In genomic region chr4:62993190-62993589, GRCm38 (mm10) we compare ENCODE assay signal across 16 mouse cellular contexts.
"Had no signal": no experiment of that assay in that cellular context is flagged by ENCODE, and none has a peak within 500 bp of the region (broad histone marks: within the 10 kb centered on the region; RNA-seq: fewer than 3 reads in every experiment).

No protein-coding gene starts in this region.

- H3K9me3 ChIP-seq: hindbrain, embryonic 15.5 days; neural tube, embryonic 13.5 days had no signal

- H3K27ac ChIP-seq: hindbrain, embryonic 15.5 days; kidney, postnatal 0 days; limb, embryonic 13.5 days; midbrain, embryonic 12.5 days; neural tube, embryonic 13.5 days had no signal

- H3K4me2 ChIP-seq: hindbrain, embryonic 15.5 days; limb, embryonic 13.5 days; midbrain, embryonic 12.5 days; neural tube, embryonic 13.5 days had no signal

- H3K36me3 ChIP-seq: hindbrain, embryonic 15.5 days had no signal

- H3K9ac ChIP-seq: hindbrain, embryonic 15.5 days; limb, embryonic 13.5 days; midbrain, embryonic 12.5 days; neural tube, embryonic 13.5 days had no signal

- ATAC-seq: inflammation-experienced regulatory T-cells, adult 6 months; midbrain, embryonic 16.5 days had no signal

- H3K27me3 ChIP-seq: hindbrain, embryonic 15.5 days; limb, embryonic 13.5 days; midbrain, embryonic 12.5 days; neural tube, embryonic 13.5 days had no signal

- H3K4me3 ChIP-seq: hindbrain, embryonic 15.5 days; limb, embryonic 13.5 days; midbrain, embryonic 12.5 days; neural tube, embryonic 13.5 days had no signal

- DNase-seq: kidney, adult 9 months; kidney, postnatal 36 days; layer of hippocampus, adult 9-11 months; left cerebral cortex, postnatal 4 days; lung, postnatal 14 days; retina, postnatal 1 day; right cerebral cortex, postnatal 4 days; spleen, adult 18-20 months; thymus, postnatal 4 days had no signal
